Mouse (Mus musculus) embryonic fibroblast, embryonic 13.5 days (primary cell): ENCODE measurements around the gene Dgkg.

Experiments
- CTCF ChIP-seq: IDR thresholded peaks from 2 replicates; pipeline ENCODE4 v1.5.1; 2011; ENCODE audit warnings: mild to moderate bottlenecking, control low read depth, low read length, moderate library complexity, borderline replicate concordance; ENCODE audit not compliant: insufficient read depth
- POLR2A ChIP-seq: IDR thresholded peaks from 2 replicates; pipeline ENCODE4 v1.6.1; 2011; ENCODE audit warnings: low read depth, mild to moderate bottlenecking, control low read depth, low read length, moderate library complexity

DNA sequence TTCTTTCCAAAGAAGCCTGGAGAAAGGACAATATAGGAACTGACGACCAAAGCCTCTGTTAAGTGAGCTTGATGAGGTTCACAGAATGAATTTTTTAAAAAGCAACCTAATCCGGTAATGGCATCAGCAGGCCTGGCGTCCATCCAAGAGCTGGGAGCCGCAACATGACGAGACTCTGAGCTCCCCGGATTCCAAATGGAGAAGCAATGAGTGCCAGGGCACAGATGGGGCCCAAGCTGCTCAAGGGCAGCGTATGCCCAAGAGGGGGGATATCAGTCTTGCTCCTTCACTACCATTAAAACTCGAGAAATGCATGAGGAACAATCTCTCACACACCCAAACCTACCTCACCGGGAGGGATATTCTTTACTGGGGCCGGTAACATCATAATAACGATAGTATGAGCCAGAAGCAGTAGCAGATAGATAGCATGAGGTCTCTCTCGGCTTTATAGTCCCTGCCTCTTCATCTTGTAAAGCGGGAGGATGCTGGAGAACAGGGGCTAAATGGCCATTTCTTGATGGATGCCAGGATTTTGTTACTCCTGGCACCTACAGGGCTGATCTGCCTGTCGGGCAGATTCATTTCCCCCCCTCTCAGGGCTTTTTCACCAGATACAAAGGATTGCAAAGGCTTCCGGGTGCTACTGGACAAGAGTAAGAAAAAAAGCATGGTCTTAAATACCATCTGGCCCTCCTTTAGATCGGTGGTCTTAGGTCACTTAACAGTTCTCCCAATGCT, 226.6 kb downstream of the Dgkg start:
- TF ChIP-seq CTCF (no peak), POLR2A (no peak)
